11 mouse cellular contexts compared by ENCODE assay signal in genomic region chr3:68469643-68470042, GRCm38 (mm10).
DNase-seq lines count a peak whose midpoint lies in the region; ATAC-seq and TF ChIP-seq lines count a peak whose summit lies in the region.
"Had no signal": no experiment of that assay in that cellular context is flagged by ENCODE, and none has a peak within 500 bp of the region (broad histone marks: within the 10 kb centered on the region; RNA-seq: fewer than 3 reads in every experiment).

No protein-coding gene starts in this region.

- H3K9ac ChIP-seq in hindbrain, postnatal 0 days (replicated peaks; ENCODE audit: low read length) = no peak overlapping the region
- no peak overlapping the region for H3K9ac ChIP-seq in hindbrain, embryonic 12.5 days
- no peak overlapping the region for H3K9ac ChIP-seq in CH12.LX (ENCODE audit: insufficient read depth, low read depth)

- H3K4me1 ChIP-seq in hindbrain, postnatal 0 days (ENCODE audit: insufficient read depth, low read length) = peaks cover 6% of the 10 kb centered on the region; the same call in 1 of the 2 replicates
- peaks cover 11% of the 10 kb centered on the region for H3K4me1 ChIP-seq in hindbrain, embryonic 12.5 days
- H3K4me1 ChIP-seq in CH12.LX (ENCODE audit: control insufficient read depth in 1 of 2, insufficient read depth in 2 of 2) = no peaks in the 10 kb centered on the region

- TF ChIP-seq CTCF in hindbrain, postnatal 0 days (IDR thresholded peaks at IDR 0.05; ENCODE audit: low read depth) = peak; percentile 43
- no peak for TF ChIP-seq CTCF in CH12.LX (conservative IDR thresholded peaks at IDR 0.05 in 1 of 2, IDR thresholded peaks at IDR 0.05 in 1 of 2; ENCODE audit: low read depth in 2 of 2, low read length in 2 of 2)

- no peaks in the 10 kb centered on the region for H3K79me2 ChIP-seq in CH12.LX (replicated peaks; ENCODE audit: control insufficient read depth, extremely low read depth, insufficient read depth, poor library complexity, severe bottlenecking)

- no peak overlapping the region for H3K4me2 ChIP-seq in hindbrain, postnatal 0 days (ENCODE audit: low read depth, low read length)
- no peak overlapping the region for H3K4me2 ChIP-seq in hindbrain, embryonic 12.5 days (replicated peaks)
- H3K4me2 ChIP-seq in CH12.LX (ENCODE audit: insufficient read depth, low read depth, poor library complexity, severe bottlenecking) = no peak overlapping the region

- TF ChIP-seq RAD21 in CH12.LX (IDR thresholded peaks at IDR 0.05; ENCODE audit: low read depth, low read length) = peak; percentile 0

- H3K9me3 ChIP-seq in hindbrain, postnatal 0 days (ENCODE audit: low read length) = no peaks in the 10 kb centered on the region
- no peaks in the 10 kb centered on the region for H3K9me3 ChIP-seq in hindbrain, embryonic 12.5 days (replicated peaks)
- H3K9me3 ChIP-seq in CH12.LX (replicated peaks; ENCODE audit: low read length) = no peaks in the 10 kb centered on the region

- H3K27me3 ChIP-seq in hindbrain, postnatal 0 days (ENCODE audit: insufficient read depth, low read length) = no peaks in the 10 kb centered on the region
- H3K27me3 ChIP-seq in hindbrain, embryonic 12.5 days = 0 out of 2 replicates have a peak, but pooled peaks cover 3% of the 10 kb centered on the region
- H3K27me3 ChIP-seq in CH12.LX (replicated peaks) = no peaks in the 10 kb centered on the region

- no peak for ATAC-seq in hindbrain, postnatal 0 days
- no peak for ATAC-seq in hindbrain, embryonic 12.5 days (ENCODE audit: low FRiP score)
- ATAC-seq: activated CD4-positive, CD25-positive, alpha-beta regulatory T cell, adult 4 months had no signal

- H3K36me3 ChIP-seq in hindbrain, postnatal 0 days (ENCODE audit: insufficient read depth, low read length) = no peaks in the 10 kb centered on the region
- H3K36me3 ChIP-seq in hindbrain, embryonic 12.5 days = no peaks in the 10 kb centered on the region
- H3K36me3 ChIP-seq in CH12.LX (replicated peaks in 1 of 2; ENCODE audit: control insufficient read depth in 1 of 2, insufficient read depth in 1 of 2, low read length in 1 of 2) = no peaks in the 10 kb centered on the region

- TF ChIP-seq POLR2A in CH12.LX (IDR thresholded peaks at IDR 0.05; ENCODE audit: low read depth, low read length) = no peak

- H3K4me3 ChIP-seq in hindbrain, postnatal 0 days (ENCODE audit: low read length) = no peak overlapping the region
- H3K4me3 ChIP-seq in hindbrain, embryonic 12.5 days = no peak overlapping the region
- no peak overlapping the region for H3K4me3 ChIP-seq in CH12.LX (replicated peaks in 1 of 3; ENCODE audit: low read depth in 2 of 3, low read length in 2 of 3, poor library complexity in 1 of 3)

- DNase-seq in hindbrain, postnatal 0 days (ENCODE audit: low spot score) = peak; percentile 20
- no peak for DNase-seq in CH12.LX (ENCODE audit: extremely low read depth)
- DNase-seq in embryo, embryonic 9.5 days (ENCODE audit: extremely low spot score) = peak; percentile 34
- DNase-seq in kidney, postnatal 10 days = peak; percentile 45
- no peak for DNase-seq in layer of hippocampus, postnatal 10 days (ENCODE audit: low spot score in 2 of 2)
- no peak for DNase-seq in cerebellum, postnatal 36 days
- no peak for DNase-seq in frontal cortex, postnatal 10 days (ENCODE audit: low spot score in 2 of 2)
- DNase-seq: lung, postnatal 36 days; thymus, adult 18-20 months had no signal

- H3K27ac ChIP-seq in hindbrain, postnatal 0 days = no peak overlapping the region
- H3K27ac ChIP-seq in hindbrain, embryonic 12.5 days = no peak overlapping the region
- H3K27ac ChIP-seq in CH12.LX (ENCODE audit: insufficient read depth, low read depth) = no peak overlapping the region

- WGBS in hindbrain, postnatal 0 days = 91% methylated on average over 1 of the region's 1 CpGs
- WGBS in hindbrain, embryonic 12.5 days = 84% methylated on average over 1 of the region's 1 CpGs

- dilution Hi-C loops in CH12.LX (cut with MboI; ENCODE audit: extremely low pct_ligation_motif_present, extremely low pct_unique_long_range_greater_than_20kb, low sequenced_read_pairs) = no loop called here

- in situ Hi-C loops in CH12.LX (cut with MboI; ENCODE audit: low pct_ligation_motif_present, low pct_unique_long_range_greater_than_20kb, low sequenced_read_pairs) = no loop called here

- no peak for TF ChIP-seq EP300 in CH12.LX (IDR thresholded peaks at IDR 0.05; ENCODE audit: low read length)

TF ChIP-seq in CH12.LX, 34 proteins besides CTCF, POLR2A, EP300 and RAD21:
- TF ChIP-seq SMC3 (IDR thresholded peaks at IDR 0.05; ENCODE audit: low read depth, low read length) = no peak
- no peak for TF ChIP-seq SIN3A (IDR thresholded peaks at IDR 0.05; ENCODE audit: low read length)
- TF ChIP-seq TBP (conservative IDR thresholded peaks at IDR 0.05; ENCODE audit: low read depth, low read length) = no peak
- no peak for TF ChIP-seq ZC3H11A (IDR thresholded peaks at IDR 0.05; ENCODE audit: low read depth, low read length)
- TF ChIP-seq USF2 (conservative IDR thresholded peaks at IDR 0.05; ENCODE audit: low read depth, low read length) = no peak
- TF ChIP-seq HCFC1 (IDR thresholded peaks at IDR 0.05; ENCODE audit: low read depth, low read length) = no peak

Comparison
In these comparisons a context has a peak if more than half of its experiments do, and no peak if none do; other contexts are left out.
1. DNase-seq: peak in hindbrain, postnatal 0 days (single experiment), embryo, embryonic 9.5 days (single experiment) and kidney, postnatal 10 days (single experiment); none in CH12.LX (single experiment), layer of hippocampus, postnatal 10 days (0 of 2), cerebellum, postnatal 36 days (0 of 2) and frontal cortex, postnatal 10 days (0 of 2).